Mouse (Mus musculus): ENCODE data around the gene Bloc1s1. TPM values are rescaled to one million over a fixed set of nuclear protein-coding genes. Genes with fewer than 3 reads are reported as not detected.

The Bloc1s1 gene
- polyA plus RNA-seq, 1 experiment from 2014 or later: 194 TPM

DNA sequence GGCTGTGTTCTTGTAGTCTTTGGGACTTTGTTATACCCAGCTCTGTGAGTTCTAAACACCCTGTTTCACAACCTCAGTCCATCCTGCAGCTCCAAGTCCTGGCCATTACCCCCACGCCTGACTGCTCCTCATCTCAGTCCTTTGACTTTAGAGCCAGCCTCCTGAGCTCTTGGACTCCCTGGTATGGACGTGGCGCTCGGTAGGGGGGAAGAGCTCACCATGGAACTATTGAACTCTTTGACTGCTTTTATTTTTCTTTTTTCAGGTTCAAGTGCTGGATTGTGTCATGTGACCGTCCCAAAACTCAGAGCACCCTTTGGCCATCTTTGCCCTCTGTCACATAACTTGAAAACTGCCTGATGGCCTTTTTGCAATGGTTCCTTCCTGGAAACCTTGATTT is 41.8 kb downstream of the Bloc1s1 start:
- 0 out of 2 replicates have a peak, but pooled peaks cover 5% of the 10 kb centered on the region for H3K36me3 ChIP-seq
- no peaks in the 10 kb centered on the region for H3K27me3 ChIP-seq (replicated peaks)
- WGBS: 87% methylated on average over 5 of the region's 5 CpGs
- no peaks in the 10 kb centered on the region for H3K9me3 ChIP-seq
- no peak overlapping the region for H3K4me2 ChIP-seq (replicated peaks)
- no peak overlapping the region for H3K27ac ChIP-seq
- H3K4me3 ChIP-seq (replicated peaks): no peak overlapping the region
- ATAC-seq: no peak
- no peaks in the 10 kb centered on the region for H3K4me1 ChIP-seq (replicated peaks)
- H3K9ac ChIP-seq: no peak overlapping the region

DNA sequence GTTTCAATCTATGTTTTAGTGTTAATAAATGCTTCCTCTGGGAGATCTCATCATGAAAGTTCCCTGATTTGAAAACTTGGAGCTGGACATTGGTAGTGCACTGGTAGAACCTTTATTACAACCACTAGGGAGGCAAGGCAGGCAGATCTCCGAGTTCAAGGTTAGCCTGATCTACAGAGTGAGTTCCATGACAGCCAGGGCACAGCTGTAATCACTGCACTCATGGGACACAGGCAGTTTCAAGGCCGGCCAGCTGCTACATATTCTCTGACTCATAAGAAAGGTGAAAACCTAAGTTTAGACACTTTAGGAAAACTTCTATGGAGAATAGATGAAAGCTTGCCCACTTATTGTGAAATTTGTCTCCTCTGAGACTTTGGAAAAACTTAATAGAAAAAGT is 45.0 kb downstream of the Bloc1s1 start:
- no peak overlapping the region for H3K4me2 ChIP-seq (replicated peaks)
- no peak overlapping the region for H3K9ac ChIP-seq
- H3K27me3 ChIP-seq (replicated peaks): no peaks in the 10 kb centered on the region
- H3K4me1 ChIP-seq (replicated peaks): no peaks in the 10 kb centered on the region
- no peak for ATAC-seq
- H3K9me3 ChIP-seq: no peaks in the 10 kb centered on the region
- H3K36me3 ChIP-seq: peaks cover 14% of the 10 kb centered on the region
- WGBS: 86% methylated on average over 2 of the region's 2 CpGs
- no peak overlapping the region for H3K27ac ChIP-seq
- H3K4me3 ChIP-seq (replicated peaks): no peak overlapping the region

DNA sequence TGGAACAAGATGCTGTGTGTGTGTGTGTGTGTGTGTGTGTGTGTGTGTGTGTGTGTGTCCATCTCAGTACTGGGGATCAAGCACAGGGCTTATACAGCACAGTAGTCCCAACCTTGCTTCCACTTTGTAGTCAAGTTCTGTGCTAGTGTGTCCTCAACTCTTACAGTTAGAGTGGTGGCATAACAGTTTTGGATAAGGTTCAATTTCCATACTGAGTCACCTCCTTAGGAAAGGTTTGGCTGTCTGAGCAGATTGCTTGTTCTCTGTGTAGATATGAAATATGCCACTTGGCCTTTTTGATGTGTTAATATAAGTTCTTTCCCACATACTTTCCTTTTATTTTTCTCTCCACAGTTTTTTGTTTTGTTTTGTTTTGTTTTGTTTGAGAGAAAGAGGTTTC is 45.5 kb downstream of the Bloc1s1 start:
- no peak overlapping the region for H3K4me3 ChIP-seq (replicated peaks)
- no peak for ATAC-seq

DNA sequence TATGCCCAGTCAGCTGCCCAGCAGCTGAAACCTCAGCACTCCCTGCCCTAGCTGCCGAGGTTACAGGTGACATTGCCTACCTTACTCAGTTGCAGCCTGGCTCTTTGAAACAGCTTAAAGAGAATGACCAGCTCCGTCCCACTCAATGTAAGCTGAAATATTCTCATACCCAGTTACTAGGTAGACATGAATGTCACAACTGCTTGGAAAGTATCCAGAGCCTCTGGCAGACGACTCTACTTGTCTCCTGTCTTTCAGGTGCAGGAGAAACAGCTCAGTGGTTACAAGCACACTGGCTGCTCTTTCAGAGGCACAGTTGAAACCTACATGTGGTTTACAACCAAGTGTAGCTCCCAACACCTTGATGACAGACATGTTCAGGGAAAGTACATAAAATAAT is 53.5 kb downstream of the Bloc1s1 start:
- Histone ChIP-seq H3K27ac (no peak overlapping the region), H3K4me2 (replicated peaks) (no peak overlapping the region), H3K4me1 (replicated peaks) (no peaks in the 10 kb centered on the region), H3K9me3 (no peaks in the 10 kb centered on the region), H3K9ac (no peak overlapping the region), H3K36me3 (peaks cover 20% of the 10 kb centered on the region), H3K4me3 (replicated peaks) (no peak overlapping the region), H3K27me3 (replicated peaks) (no peaks in the 10 kb centered on the region)
- ATAC-seq: no peak
- WGBS: 81% methylated on average over 3 of the region's 3 CpGs

More for the DNA sequence above, 45.5 kb downstream of the Bloc1s1 start:
- Histone ChIP-seq H3K4me2 (replicated peaks) (no peak overlapping the region), H3K27me3 (replicated peaks) (no peaks in the 10 kb centered on the region), H3K9ac (no peak overlapping the region), H3K9me3 (no peaks in the 10 kb centered on the region), H3K27ac (no peak overlapping the region), H3K36me3 (peaks cover 18% of the 10 kb centered on the region), H3K4me1 (replicated peaks) (no peaks in the 10 kb centered on the region)

Other genes with a start within 250 kb of the Bloc1s1 start
- gene Suox, start 250.0 kb downstream of the Bloc1s1 start, polyA plus RNA-seq (2015; fragmentation: Nextera tagmentation; extraction: Ambion mirVana): 11.9 and 12.1 TPM in 2 replicates
- 59.0 and 60.5 TPM in 2 replicates for gene Rab5b, start 227.8 kb downstream of the Bloc1s1 start, polyA plus RNA-seq (2015; fragmentation: Nextera tagmentation; extraction: Ambion mirVana)
- 1.0 and 1.1 TPM in 2 replicates for gene Pmel, start 219.8 kb downstream of the Bloc1s1 start, polyA plus RNA-seq (2015; fragmentation: Nextera tagmentation; extraction: Ambion mirVana)
- 72.7 and 80.9 TPM in 2 replicates for gene Cdk2, start 219.0 kb downstream of the Bloc1s1 start, polyA plus RNA-seq (2015; fragmentation: Nextera tagmentation; extraction: Ambion mirVana)
- gene Dgka, start 179.2 kb downstream of the Bloc1s1 start, polyA plus RNA-seq (2015; fragmentation: Nextera tagmentation; extraction: Ambion mirVana): 7.1 and 7.4 TPM in 2 replicates
- gene Pym1, start 176.1 kb downstream of the Bloc1s1 start, polyA plus RNA-seq (2015; fragmentation: Nextera tagmentation; extraction: Ambion mirVana): 32.9 and 34.1 TPM in 2 replicates
- 0.60 and 1.0 TPM in 2 replicates for gene Mmp19, start 133.1 kb downstream of the Bloc1s1 start, polyA plus RNA-seq (2015; fragmentation: Nextera tagmentation; extraction: Ambion mirVana)
- gene Dnajc14, start 120.0 kb downstream of the Bloc1s1 start, polyA plus RNA-seq (2015; fragmentation: Nextera tagmentation; extraction: Ambion mirVana): 44.6 and 47.6 TPM in 2 replicates
- gene Tmem198b, start 119.7 kb downstream of the Bloc1s1 start, polyA plus RNA-seq (2015; fragmentation: Nextera tagmentation; extraction: Ambion mirVana): 11.2 and 12.7 TPM in 2 replicates
- gene Sarnp, start 106.7 kb downstream of the Bloc1s1 start, polyA plus RNA-seq (2015; fragmentation: Nextera tagmentation; extraction: Ambion mirVana): 186 and 201 TPM in 2 replicates
- gene Ormdl2, start 102.4 kb downstream of the Bloc1s1 start, polyA plus RNA-seq (2015; fragmentation: Nextera tagmentation; extraction: Ambion mirVana): 101 and 116 TPM in 2 replicates
- 3.5 and 3.9 TPM in 2 replicates for gene Gdf11, start 32.3 kb downstream of the Bloc1s1 start, polyA plus RNA-seq (2015; fragmentation: Nextera tagmentation; extraction: Ambion mirVana)
- 708 and 725 TPM in 2 replicates for gene Cd63, start 23.0 kb downstream of the Bloc1s1 start, polyA plus RNA-seq (2015; fragmentation: Nextera tagmentation; extraction: Ambion mirVana)
- 11.7 and 12.0 TPM in 2 replicates for gene Rdh5, start 1.1 kb downstream of the Bloc1s1 start, polyA plus RNA-seq (2015; fragmentation: Nextera tagmentation; extraction: Ambion mirVana)
- gene Itga7, start 9.8 kb upstream of the Bloc1s1 start, polyA plus RNA-seq (2015; fragmentation: Nextera tagmentation; extraction: Ambion mirVana): 2.9 and 3.8 TPM in 2 replicates
- gene Mettl7b, start 37.0 kb upstream of the Bloc1s1 start, polyA plus RNA-seq (2015; fragmentation: Nextera tagmentation; extraction: Ambion mirVana): 12.0 and 12.3 TPM in 2 replicates
- not detected in 2 replicates for gene Olfr9, start 65.4 kb upstream of the Bloc1s1 start, polyA plus RNA-seq (2015; fragmentation: Nextera tagmentation; extraction: Ambion mirVana)
- gene Olfr763, start 86.8 kb upstream of the Bloc1s1 start, polyA plus RNA-seq (2015; fragmentation: Nextera tagmentation; extraction: Ambion mirVana): not detected in 2 replicates
- not detected in 2 replicates for gene Olfr764-ps1, start 115.9 kb upstream of the Bloc1s1 start, polyA plus RNA-seq (2015; fragmentation: Nextera tagmentation; extraction: Ambion mirVana)
- not detected in 2 replicates for gene Olfr765, start 126.0 kb upstream of the Bloc1s1 start, polyA plus RNA-seq (2015; fragmentation: Nextera tagmentation; extraction: Ambion mirVana)
- not detected in 2 replicates for gene Olfr766-ps1, start 144.9 kb upstream of the Bloc1s1 start, polyA plus RNA-seq (2015; fragmentation: Nextera tagmentation; extraction: Ambion mirVana)
- gene Olfr767, start 158.9 kb upstream of the Bloc1s1 start, polyA plus RNA-seq (2015; fragmentation: Nextera tagmentation; extraction: Ambion mirVana): not detected in 2 replicates
- gene Olfr768, start 175.3 kb upstream of the Bloc1s1 start, polyA plus RNA-seq (2015; fragmentation: Nextera tagmentation; extraction: Ambion mirVana): not detected in 2 replicates
- not detected in 2 replicates for gene Olfr769, start 193.8 kb upstream of the Bloc1s1 start, polyA plus RNA-seq (2015; fragmentation: Nextera tagmentation; extraction: Ambion mirVana)
- not detected in 2 replicates for gene Olfr770, start 215.0 kb upstream of the Bloc1s1 start, polyA plus RNA-seq (2015; fragmentation: Nextera tagmentation; extraction: Ambion mirVana)
- not detected in 2 replicates for gene Olfr771, start 240.7 kb upstream of the Bloc1s1 start, polyA plus RNA-seq (2015; fragmentation: Nextera tagmentation; extraction: Ambion mirVana)

All from intestine, embryonic 15.5 days (tissue).